Mouse (Mus musculus) lung, adult 2 months (tissue): ENCODE measurements at regions not wholly inside any gene's neighbourhood (a gene's known extent, or its start where the extent isn't known, plus 50 kb on each side); places are given as distances from the start of the nearest gene placed in this dataset.
"Not testable (repeated sequence)": the region's sequence is repeated elsewhere in the genome, so short reads cannot be mapped to it uniquely, and the experiment has no call there.

Experiments used
- DNase-seq: peaks from one replicate; pipeline ENCODE4 v3.0.0; 2022
- H3K4me1 ChIP-seq: fragments of 200-500 bp; 2 replicates; pipeline ENCODE4 v1.6.1; 2011; ENCODE audit warnings: low read length; ENCODE audit not compliant: control insufficient read depth, insufficient read depth
- H3K4me3 ChIP-seq: fragments of 200-500 bp; replicated peaks from 2 replicates; pipeline ENCODE3; 2011; ENCODE audit warnings: low read depth, mild to moderate bottlenecking, control low read depth, low read length; ENCODE audit errors: extremely low read depth
- CTCF ChIP-seq: fragments of 200-500 bp; IDR thresholded peaks from 2 replicates; pipeline ENCODE4 v1.5.1; 2011; ENCODE audit warnings: mild to moderate bottlenecking, low read length, control low read depth; ENCODE audit not compliant: insufficient read depth
- POLR2A ChIP-seq: fragments of 200-500 bp; IDR thresholded peaks from 2 replicates; pipeline ENCODE4 v1.6.1; 2011; ENCODE audit warnings: low read depth, mild to moderate bottlenecking, control low read depth, low read length, borderline replicate concordance; ENCODE audit errors: extremely low read depth
- WGBS: fragments of 180-500 bp; shearing (Covaris S2); methylation state at CpG from one replicate; pipeline ENCODE4 v1.1.7; 2018; 5-methylcytosine and 5-hydroxymethylcytosine counted together

DNA sequence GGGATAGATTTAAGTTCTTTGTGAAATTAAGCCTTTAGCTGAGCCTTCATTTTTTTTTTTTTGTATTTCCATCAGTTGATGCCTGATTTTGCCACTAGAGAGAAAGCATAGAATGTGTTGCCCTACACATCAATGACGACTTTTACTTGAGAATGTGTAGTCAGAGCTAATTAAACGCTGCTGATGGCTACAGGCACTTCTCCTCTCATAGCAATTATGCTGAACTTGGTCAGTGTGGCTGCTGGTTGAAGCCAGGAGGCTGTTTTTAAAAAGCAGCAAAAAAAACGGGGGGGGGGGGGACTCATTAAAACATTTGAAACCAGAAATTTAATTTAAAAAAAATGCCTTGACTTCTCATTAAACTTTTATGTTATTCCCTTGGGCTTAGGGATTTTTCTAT, 324.4 kb upstream of the Nectin3 start:
- 51% methylated on average over 3 of the region's 3 CpGs for WGBS
- Histone ChIP-seq H3K4me3 (no peak overlapping the region), H3K4me1 (no peaks in the 10 kb centered on the region)
- TF ChIP-seq CTCF (no peak), POLR2A (no peak)
- DNase-seq, result no peak

DNA sequence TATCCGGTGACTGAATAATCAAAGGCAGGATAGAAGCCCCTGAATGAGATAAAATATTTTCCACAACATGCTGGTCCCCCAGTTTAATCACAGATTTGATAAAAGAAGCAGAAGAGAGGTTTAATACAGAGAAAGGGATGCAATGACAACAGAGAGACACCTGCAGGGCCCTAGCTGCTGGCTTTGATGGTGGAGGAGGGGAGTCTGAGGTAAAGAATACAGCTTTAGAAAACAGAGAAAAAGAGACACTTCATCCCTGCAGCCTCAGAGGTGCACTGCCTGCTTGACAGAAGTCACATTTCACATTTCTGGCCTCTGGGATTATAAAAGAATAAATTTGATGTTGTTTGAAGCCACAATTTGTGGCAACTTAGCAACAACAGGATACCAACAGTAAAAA, 319.9 kb upstream of the Nectin3 start:
- TF ChIP-seq POLR2A, result no peak
- no peak for TF ChIP-seq CTCF
- no peak overlapping the region for H3K4me3 ChIP-seq
- 75% methylated on average over 1 of the region's 1 CpGs for WGBS
- no peak for DNase-seq
- no peaks in the 10 kb centered on the region for H3K4me1 ChIP-seq

DNA sequence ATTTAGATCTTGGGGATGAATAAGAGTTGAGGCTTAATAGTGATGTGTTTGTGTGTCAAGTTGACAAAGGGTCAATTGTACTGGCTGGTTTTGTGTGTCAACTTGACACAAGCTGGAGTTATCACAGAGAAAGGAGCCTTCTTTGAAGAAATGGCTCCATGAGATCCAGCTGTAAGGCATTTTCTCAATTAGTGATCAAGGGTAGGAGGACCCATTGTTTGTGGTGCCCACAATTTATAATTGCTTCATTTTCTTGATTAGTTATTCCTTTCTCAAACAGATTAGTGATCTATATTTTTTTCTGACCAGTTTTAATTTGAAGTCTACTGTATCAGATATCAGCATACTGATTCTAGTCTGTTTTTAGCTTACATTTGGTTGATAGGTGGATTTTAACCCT, 313.5 kb upstream of the Nectin3 start:
- H3K4me3 ChIP-seq, DNase-seq, H3K4me1 ChIP-seq: not testable (repeated sequence)

- TF ChIP-seq POLR2A, result no peak
- TF ChIP-seq CTCF, result no peak
- DNase-seq, result no peak
- H3K4me3 ChIP-seq, result no peak overlapping the region
- WGBS, result 77% methylated on average over 2 of the region's 2 CpGs
- H3K4me1 ChIP-seq, result no peaks in the 10 kb centered on the region
Observed at GRCm38 (mm10) chr16:46807476-46807875, 309.2 kb upstream of the Nectin3 start.

DNA sequence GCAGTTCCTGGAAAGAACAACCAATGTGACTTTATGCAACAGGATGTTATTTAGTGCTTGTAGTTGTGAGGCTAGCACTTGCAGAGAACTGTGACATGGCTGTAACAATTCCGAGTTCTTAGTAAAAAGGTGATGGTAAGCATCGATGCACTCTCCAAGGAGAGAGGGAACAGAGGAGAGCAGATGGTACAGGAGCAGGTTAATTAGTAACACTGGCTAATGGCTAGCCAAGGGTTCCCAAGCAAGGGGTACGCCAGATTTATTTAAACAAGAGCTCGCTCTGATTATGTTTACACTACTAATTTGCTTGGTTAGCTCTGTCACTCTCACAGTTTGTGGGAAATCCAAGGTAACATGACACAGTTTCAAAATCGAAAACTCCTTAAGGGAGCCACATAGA, 278.0 kb upstream of the Nectin3 start:
- TF ChIP-seq CTCF (no peak), POLR2A (no peak)
- 40% methylated on average over 5 of the region's 5 CpGs for WGBS
- no peak for DNase-seq
- H3K4me3 ChIP-seq, result no peak overlapping the region
- H3K4me1 ChIP-seq, result no peaks in the 10 kb centered on the region

GRCm38 (mm10) chr16:46769383-46769782, 271.1 kb upstream of the Nectin3 start:
- Histone ChIP-seq H3K4me3 (no peak overlapping the region), H3K4me1 (no peaks in the 10 kb centered on the region)
- no peak for DNase-seq
- 55% methylated on average over 4 of the region's 4 CpGs for WGBS
- TF ChIP-seq POLR2A (no peak), CTCF (no peak)

GRCm38 (mm10) chr16:46768376-46768775, 270.1 kb upstream of the Nectin3 start:
- no peak for DNase-seq
- WGBS, result 58% methylated on average over 1 of the region's 1 CpGs
- Histone ChIP-seq H3K4me3 (no peak overlapping the region), H3K4me1 (no peaks in the 10 kb centered on the region)
- TF ChIP-seq POLR2A (no peak), CTCF (no peak)

GRCm38 (mm10) chr16:46735140-46735539, 236.8 kb upstream of the Nectin3 start:
- DNase-seq, result no peak
- Histone ChIP-seq H3K4me3 (no peak overlapping the region), H3K4me1 (no peaks in the 10 kb centered on the region)
- WGBS, result 84% methylated on average over 4 of the region's 4 CpGs
- TF ChIP-seq POLR2A, result no peak
- TF ChIP-seq CTCF, result no peak

- TF ChIP-seq POLR2A, result no peak
- TF ChIP-seq CTCF, result no peak
- DNase-seq, result no peak
- Histone ChIP-seq H3K4me3 (no peak overlapping the region), H3K4me1 (no peaks in the 10 kb centered on the region)
- WGBS, result 63% methylated on average over 3 of the region's 3 CpGs
Observed at GRCm38 (mm10) chr16:46728424-46728823, 230.1 kb upstream of the Nectin3 start.

DNA sequence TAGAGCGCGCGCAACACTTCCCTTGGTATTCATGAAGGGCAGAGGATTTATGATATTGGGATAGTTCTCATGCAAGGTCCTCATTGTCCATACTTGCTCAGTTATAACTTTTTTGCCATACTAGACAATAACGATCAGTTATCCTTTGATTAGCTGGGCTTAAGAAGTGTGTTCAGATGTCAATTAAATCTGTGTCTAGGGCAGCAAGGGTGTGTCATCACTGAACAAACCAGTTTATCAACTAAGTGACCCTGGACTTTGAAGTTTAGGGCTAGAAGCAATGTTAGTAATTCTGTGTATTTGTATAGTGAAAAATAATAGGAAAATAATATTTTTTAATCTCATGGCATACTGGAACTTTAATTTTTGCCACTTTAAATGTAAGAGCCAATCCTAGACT, 225.3 kb upstream of the Nectin3 start:
- TF ChIP-seq CTCF, result no peak
- TF ChIP-seq POLR2A, result no peak
- 92% methylated on average over 4 of the region's 4 CpGs for WGBS
- Histone ChIP-seq H3K4me3 (no peak overlapping the region), H3K4me1 (no peaks in the 10 kb centered on the region)
- DNase-seq, result no peak

DNA sequence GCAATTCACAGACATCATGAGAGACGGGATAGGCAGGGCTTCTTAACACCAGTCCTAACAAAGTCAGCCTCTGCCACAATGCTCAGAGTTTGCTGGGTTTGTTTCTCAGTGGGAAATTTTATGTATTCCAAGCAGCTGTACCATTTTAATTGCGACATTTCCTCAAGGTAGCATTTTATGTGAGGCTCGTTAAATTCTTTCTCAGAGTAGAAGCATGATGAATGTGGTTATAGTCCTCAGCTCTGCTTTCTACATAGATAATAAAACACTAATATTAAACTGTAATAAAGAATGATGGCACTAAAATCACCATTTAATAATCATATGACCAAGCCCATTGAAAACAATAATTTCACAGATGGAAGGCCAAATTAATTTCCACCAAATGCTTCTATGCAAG, 181.5 kb upstream of the Nectin3 start:
- 83% methylated on average over 3 of the region's 3 CpGs for WGBS
- H3K4me1 ChIP-seq, result no peaks in the 10 kb centered on the region
- DNase-seq, result no peak
- H3K4me3 ChIP-seq, result no peak overlapping the region
- TF ChIP-seq CTCF (no peak), POLR2A (no peak)
